Mouse (Mus musculus): Measurements from ENCODE around the gene Gnai1. TPM values are rescaled to one million over a fixed set of nuclear protein-coding genes. Genes with fewer than 3 reads are reported as not detected.
A peak's percentile ranks its signal among the peaks of the same experiment; 100 is the strongest.
"Not testable (repeated sequence)": the region's sequence is repeated elsewhere in the genome, so short reads cannot be mapped to it uniquely, and the experiment has no call there.

The Gnai1 gene
- 41.2 TPM in 2 replicates for polyA plus RNA-seq (2015; fragmentation: Nextera tagmentation; extraction: Ambion mirVana)

DNA sequence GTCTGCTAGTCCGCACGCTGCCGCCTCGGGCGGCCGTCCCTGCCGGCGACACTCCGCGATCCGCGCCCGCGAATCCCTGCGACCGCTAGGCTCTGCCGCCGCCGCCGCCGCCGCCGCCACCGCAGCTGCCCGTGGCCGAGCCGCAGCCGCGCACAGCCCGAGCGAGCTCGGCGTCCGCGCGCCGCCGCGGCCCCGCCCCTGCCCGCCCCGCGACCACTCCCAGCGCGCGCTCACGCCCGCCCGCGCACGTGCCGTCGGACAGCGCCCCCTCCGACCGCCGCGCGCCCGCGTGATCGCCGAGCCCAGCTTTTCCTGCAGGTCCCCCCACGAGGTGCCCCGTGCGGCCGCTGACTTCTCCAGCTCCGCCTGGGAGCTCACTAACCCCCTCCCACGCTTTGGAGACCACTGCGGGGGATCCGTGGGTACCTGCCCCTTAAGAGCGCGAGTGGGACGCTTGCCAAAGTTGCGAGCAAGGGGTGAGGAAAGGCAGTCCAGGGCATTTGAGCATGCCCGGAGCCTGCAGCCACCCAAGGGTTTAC is at the start of gene Gnai1:
Gene Gnai1 (minus strand): TSS at position 75 of the 539 bp plus-strand sequence.
- WGBS, result 1% methylated on average over 65 of the region's 76 CpGs

DNA sequence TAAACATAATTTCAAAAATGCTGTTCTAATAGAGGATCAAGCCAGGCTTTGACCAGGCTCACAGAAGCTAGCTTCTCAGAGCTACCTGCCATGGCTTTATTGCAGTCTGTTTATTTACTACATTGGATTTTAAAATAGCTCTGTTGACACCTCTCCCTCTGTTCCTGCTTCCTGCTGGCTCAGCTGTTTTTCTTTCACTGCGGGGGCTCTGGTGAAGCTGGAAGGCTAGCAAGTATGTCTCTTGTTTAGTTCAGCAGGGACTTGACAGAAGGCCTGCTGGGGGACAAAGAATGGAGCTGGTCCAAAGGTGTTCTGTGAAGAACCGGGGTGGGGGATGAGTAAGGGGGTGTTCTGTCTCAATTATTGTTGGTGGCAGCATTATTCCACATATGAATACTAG is 7.7 kb upstream of the Gnai1 start:
- Histone ChIP-seq H3K4me3 (replicated peaks) (no peak overlapping the region), H3K36me3 (no peaks in the 10 kb centered on the region), H3K27me3 (no peaks in the 10 kb centered on the region), H3K9me3 (no peaks in the 10 kb centered on the region), H3K4me2 (replicated peaks) (no peak overlapping the region), H3K27ac (no peak overlapping the region), H3K4me1 (replicated peaks) (no peaks in the 10 kb centered on the region), H3K9ac (replicated peaks) (no peak overlapping the region)
- 12% methylated on average over 2 of the region's 2 CpGs for WGBS
- ATAC-seq, result no peak

More for the DNA sequence above, at the start of gene Gnai1:
- Histone ChIP-seq H3K4me1 (replicated peaks) (peaks cover 12% of the 10 kb centered on the region), H3K27ac (peak within 1 kb of the TSS; percentile 82), H3K36me3 (no peaks in the 10 kb centered on the region), H3K27me3 (peaks cover 5% of the 10 kb centered on the region; the same call in 1 of the 2 replicates), H3K9me3 (no peaks in the 10 kb centered on the region), H3K4me2 (replicated peaks) (peak within 1 kb of the TSS; percentile 94), H3K9ac (replicated peaks) (peak within 1 kb of the TSS; percentile 88), H3K4me3 (replicated peaks) (peak within 1 kb of the TSS; percentile 78)
- peak; percentile 97 for ATAC-seq

DNA sequence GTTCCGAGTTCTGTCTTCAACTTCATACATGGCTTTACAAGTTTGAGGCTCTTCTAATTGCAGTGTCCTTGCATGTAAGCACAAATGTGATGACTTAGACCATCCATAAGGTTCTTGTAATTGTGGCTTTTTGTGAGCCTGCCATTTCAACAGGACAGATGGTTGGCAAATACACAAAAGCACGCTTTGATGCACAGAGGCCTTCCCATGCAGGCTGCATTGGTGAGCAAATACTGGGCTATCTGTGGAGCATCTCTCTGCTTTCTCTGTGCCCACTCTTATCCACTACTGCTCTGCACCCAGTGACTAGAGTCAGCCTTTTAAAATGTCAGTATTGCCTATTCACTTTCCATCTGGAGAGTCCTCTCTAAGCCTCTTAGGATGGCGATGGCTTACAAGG is 5.3 kb upstream of the Gnai1 start:
- ATAC-seq, result no peak
- 94% methylated on average over 3 of the region's 3 CpGs for WGBS
- no peak overlapping the region for H3K9ac ChIP-seq (replicated peaks)

DNA sequence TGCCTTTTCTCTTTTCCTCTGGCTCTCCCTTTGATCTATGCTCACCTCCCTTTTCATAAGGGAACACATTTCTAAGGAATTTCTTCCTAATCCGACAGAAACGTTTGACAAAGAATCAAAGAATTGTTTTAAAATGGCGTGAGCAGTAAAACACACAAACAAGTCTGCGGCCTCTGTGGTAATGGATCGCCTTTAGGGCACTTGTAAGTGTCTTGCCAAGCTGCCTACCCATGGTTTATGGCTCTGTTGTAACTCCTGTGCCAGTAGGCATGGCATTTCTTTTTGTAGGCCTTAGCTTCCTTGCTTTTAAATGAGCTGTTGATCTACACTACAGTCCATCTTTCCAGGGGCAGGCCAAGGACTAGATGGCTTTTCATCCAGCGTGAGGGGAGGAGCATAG is 801 bp upstream of the Gnai1 start:
- Histone ChIP-seq H3K4me1 (replicated peaks) (peaks cover 12% of the 10 kb centered on the region), H3K9me3 (no peaks in the 10 kb centered on the region), H3K27ac (no peak overlapping the region), H3K36me3 (no peaks in the 10 kb centered on the region), H3K9ac (replicated peaks) (peak overlapping the region; percentile 88; the same call in 1 of the 2 replicates), H3K4me3 (replicated peaks) (peak overlapping the region; percentile 78), H3K27me3 (peaks cover 5% of the 10 kb centered on the region; the same call in 1 of the 2 replicates), H3K4me2 (replicated peaks) (peak overlapping the region; percentile 94)
- ATAC-seq, result no peak
- 26% methylated on average over 6 of the region's 6 CpGs for whole genome bisulfite sequencing

More for the DNA sequence above, 5.3 kb upstream of the Gnai1 start:
- H3K27ac ChIP-seq, result no peak overlapping the region
- H3K9me3 ChIP-seq, result no peaks in the 10 kb centered on the region
- H3K4me3 ChIP-seq (replicated peaks), result no peak overlapping the region
- H3K4me2 ChIP-seq (replicated peaks), result no peak overlapping the region
- H3K27me3 ChIP-seq, result peaks cover 5% of the 10 kb centered on the region; the same call in 1 of the 2 replicates
- no peaks in the 10 kb centered on the region for H3K4me1 ChIP-seq (replicated peaks)
- H3K36me3 ChIP-seq, result no peaks in the 10 kb centered on the region

DNA sequence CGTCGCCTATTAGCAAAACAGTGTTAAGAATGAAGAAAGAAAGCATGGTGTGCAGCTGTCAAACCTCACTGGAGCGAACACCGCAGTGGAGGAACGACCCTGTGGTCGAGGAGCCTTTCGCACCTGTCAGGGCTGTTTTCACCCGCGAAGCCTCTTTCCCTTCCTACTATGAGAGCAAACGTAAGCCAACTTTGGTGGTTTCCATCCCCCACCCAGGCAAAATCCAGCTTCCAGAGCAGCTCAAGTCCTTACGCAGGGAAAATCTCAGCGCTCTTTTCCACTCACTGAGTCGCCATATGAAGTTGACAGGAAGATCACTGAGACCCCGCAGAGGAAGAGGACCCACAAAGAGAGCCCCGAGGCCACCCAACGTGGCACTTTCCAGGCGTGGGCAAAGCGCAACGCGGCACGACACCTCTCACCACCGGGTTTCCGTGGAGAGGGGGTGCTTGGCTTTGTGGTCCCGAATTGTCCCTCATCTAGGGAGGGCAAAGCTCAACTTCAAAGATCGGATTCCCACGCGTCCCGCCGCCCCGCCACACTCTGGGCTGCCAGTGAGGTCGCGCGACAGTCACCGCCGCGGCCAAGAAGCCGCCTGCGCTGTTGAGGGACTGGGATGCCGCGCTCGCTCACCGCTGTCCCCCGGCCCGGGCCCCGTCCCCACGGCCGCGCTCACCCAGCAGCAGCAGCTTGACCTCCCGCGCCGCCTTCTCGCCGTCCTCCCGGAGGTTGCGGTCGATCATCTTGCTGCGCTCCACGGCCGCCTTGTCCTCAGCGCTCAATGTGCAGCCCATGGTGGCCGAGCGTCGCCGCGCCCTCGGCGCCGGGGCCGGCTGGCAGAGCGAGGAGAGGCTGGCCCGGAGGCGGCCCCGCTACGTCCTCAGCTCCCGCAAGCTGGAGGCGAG is 527 bp downstream of the Gnai1 start:
- peaks cover 5% of the 10 kb centered on the region; the same call in 1 of the 2 replicates for H3K27me3 ChIP-seq
- H3K4me1 ChIP-seq (replicated peaks), result peaks cover 12% of the 10 kb centered on the region
- peak; percentile 90 for ATAC-seq
- H3K27ac ChIP-seq, result peak overlapping the region; percentile 82
- no peaks in the 10 kb centered on the region for H3K36me3 ChIP-seq
- H3K4me3 ChIP-seq (replicated peaks), result peak overlapping the region; percentile 78
- H3K9me3 ChIP-seq, result no peaks in the 10 kb centered on the region
- peak overlapping the region; percentile 88 for H3K9ac ChIP-seq (replicated peaks)
- under 1% methylated on average over 76 of the region's 76 CpGs for WGBS
- peak overlapping the region; percentile 94 for H3K4me2 ChIP-seq (replicated peaks)

DNA sequence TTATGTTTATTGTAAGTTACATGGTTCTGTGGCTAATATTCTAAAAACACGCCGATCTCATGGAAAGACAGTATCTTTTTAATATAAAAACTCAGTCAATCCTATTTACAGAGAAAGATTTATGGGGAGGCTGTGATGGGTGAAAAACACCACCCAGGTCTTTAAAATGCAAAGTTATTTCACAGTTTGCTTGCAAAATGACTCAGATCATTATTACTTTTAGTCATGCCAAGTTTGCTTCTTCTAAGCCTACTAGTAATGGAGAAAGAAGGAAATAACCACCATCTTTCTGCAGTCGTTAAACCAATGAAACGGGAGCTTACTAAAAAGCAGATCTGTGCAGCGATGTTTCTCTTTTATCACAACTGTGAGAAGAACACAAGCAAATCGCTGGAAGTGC is 1.4 kb downstream of the Gnai1 start:
- no peak for ATAC-seq
- Histone ChIP-seq H3K36me3 (no peaks in the 10 kb centered on the region), H3K4me2 (replicated peaks) (peak overlapping the region; percentile 94), H3K9me3 (no peaks in the 10 kb centered on the region), H3K4me1 (replicated peaks) (peaks cover 12% of the 10 kb centered on the region), H3K27me3 (peaks cover 5% of the 10 kb centered on the region; the same call in 1 of the 2 replicates), H3K4me3 (replicated peaks) (peak overlapping the region; percentile 78), H3K9ac (replicated peaks) (peak overlapping the region; percentile 88), H3K27ac (no peak overlapping the region)
- 35% methylated on average over 6 of the region's 6 CpGs for WGBS

DNA sequence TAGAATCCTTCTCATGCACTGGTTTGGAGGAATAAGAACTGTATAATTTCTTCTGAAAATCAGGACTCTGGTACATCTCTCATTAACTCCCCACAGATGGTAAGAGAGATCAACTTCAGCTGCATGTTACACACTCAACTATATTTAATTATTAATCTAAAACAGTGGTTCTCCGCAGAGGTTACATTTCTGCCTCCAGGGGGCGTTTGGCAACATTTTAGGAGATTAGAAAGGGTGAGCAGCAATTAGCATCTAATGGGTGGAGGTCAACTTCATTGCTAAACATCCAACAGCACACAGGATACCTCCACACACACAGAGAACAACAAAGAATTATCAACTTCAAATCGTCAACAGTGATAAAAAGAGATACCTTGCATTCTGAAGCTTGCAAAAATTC is 2.0 kb downstream of the Gnai1 start:
- Histone ChIP-seq H3K9ac (replicated peaks) (0 out of 2 replicates have a peak overlapping the region, but pooled peaks have one; percentile 88), H3K4me2 (replicated peaks) (peak overlapping the region; percentile 94), H3K27me3 (peaks cover 5% of the 10 kb centered on the region; the same call in 1 of the 2 replicates), H3K9me3 (no peaks in the 10 kb centered on the region), H3K4me3 (replicated peaks) (peak overlapping the region; percentile 78), H3K27ac (no peak overlapping the region), H3K36me3 (no peaks in the 10 kb centered on the region), H3K4me1 (replicated peaks) (peaks cover 12% of the 10 kb centered on the region)
- WGBS, result 20% methylated on average over 3 of the region's 3 CpGs
- no peak for ATAC-seq

DNA sequence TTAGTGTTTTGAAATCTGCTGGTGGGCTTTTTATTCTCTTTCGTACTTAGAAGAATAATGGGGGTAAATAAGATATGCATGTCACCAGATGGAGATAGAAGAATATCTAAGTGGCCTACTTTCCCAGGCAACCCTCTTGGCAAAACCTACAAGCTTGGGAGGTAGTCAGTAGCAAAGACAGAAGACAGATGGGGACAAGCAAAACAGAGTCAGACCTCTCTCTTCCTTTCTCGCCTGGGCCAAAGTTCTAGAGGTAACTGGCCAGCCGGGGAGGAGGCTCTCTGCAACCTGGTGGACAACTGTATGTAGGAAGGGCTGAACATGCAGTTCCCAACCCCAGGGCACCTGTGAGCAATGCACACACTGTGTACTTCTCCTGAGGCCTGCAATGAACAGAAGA is 12.9 kb downstream of the Gnai1 start:
- 0 out of 2 replicates have a peak, but pooled peaks cover 7% of the 10 kb centered on the region for H3K9me3 ChIP-seq
- no peak overlapping the region for H3K4me3 ChIP-seq (replicated peaks)
- peaks cover 4% of the 10 kb centered on the region; the same call in 1 of the 2 replicates for H3K36me3 ChIP-seq
- H3K9ac ChIP-seq (replicated peaks), result no peak overlapping the region
- H3K27me3 ChIP-seq, result no peaks in the 10 kb centered on the region
- no peak overlapping the region for H3K27ac ChIP-seq
- no peak for ATAC-seq
- H3K4me1 ChIP-seq (replicated peaks), result no peaks in the 10 kb centered on the region
- 95% methylated on average over 3 of the region's 3 CpGs for WGBS
- no peak overlapping the region for H3K4me2 ChIP-seq (replicated peaks)

DNA sequence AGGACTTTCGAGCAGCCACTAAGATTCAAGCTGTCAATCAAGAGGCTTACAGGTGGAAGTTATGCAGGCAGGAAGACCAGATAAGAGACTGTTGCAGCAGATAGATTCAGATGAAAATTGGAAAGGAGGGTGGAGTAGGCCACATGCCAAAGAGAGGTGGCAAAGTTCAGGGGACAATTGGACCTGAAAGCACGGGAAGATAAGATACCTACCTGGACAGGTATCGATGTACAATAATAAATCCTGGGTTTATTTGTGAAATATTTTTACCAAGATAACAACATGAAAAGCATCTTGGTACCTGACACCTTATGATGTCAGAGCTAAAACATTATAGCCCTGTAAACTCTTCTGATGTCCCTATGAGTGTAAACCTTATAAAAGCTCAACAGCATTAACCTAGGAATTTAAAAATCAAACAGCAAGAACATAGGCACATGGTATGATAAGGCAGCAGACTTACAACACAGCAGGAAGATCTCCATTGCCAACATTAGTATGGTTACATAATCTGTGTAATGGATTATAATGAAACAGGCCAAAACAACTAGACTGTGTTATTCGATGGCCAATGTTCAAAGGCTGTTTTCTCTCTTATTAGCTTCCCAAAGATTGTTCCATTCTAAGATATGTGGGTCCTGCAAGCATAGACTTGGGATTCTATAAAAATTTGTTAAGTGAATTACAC is 16.6 kb downstream of the Gnai1 start:
- 91% methylated on average over 4 of the region's 4 CpGs for WGBS
- no peak overlapping the region for H3K4me2 ChIP-seq (replicated peaks)
- H3K27me3 ChIP-seq, result no peaks in the 10 kb centered on the region
- H3K9ac ChIP-seq (replicated peaks), result no peak overlapping the region
- H3K4me3 ChIP-seq (replicated peaks), result no peak overlapping the region
- no peak for ATAC-seq
- no peaks in the 10 kb centered on the region for H3K4me1 ChIP-seq (replicated peaks)
- H3K36me3 ChIP-seq, result peaks cover 4% of the 10 kb centered on the region; the same call in 1 of the 2 replicates
- 0 out of 2 replicates have a peak, but pooled peaks cover 7% of the 10 kb centered on the region for H3K9me3 ChIP-seq
- no peak overlapping the region for H3K27ac ChIP-seq

DNA sequence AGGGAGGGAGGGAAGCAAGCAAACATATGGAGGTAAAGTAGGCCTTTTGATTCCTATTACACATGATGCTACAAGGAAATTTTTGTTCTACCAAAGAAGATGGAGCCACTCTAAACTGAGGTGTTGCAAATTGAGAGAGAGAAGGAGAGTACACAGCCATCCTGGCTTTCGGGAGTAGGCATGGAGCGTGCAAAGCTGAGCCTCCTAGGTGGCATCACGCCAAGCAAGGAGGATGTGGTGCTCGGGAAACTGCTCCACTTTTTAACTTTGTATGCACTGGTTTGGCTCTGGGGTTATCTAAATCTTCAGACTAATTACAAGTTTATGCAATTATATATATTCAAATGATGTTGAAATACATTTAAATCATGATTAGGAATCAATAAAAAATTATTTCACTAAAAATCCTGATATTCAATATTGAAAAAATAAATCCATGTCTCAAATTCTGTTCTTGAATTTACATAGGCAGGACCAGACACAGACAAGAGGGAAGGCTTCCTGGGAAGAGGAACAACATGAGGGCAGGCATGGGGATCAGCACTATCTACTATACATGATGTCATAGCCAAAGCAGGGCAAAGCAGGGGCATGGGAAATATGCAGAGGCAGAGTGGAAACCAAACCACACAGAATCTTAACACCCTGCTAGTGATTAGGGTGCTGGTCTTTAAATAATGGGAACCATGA is 17.2 kb downstream of the Gnai1 start:
- no peaks in the 10 kb centered on the region for H3K4me1 ChIP-seq (replicated peaks)
- no peak overlapping the region for H3K4me2 ChIP-seq (replicated peaks)
- peaks cover 4% of the 10 kb centered on the region; the same call in 1 of the 2 replicates for H3K36me3 ChIP-seq
- H3K9ac ChIP-seq (replicated peaks), result no peak overlapping the region
- ATAC-seq, result 0 out of 2 replicates have a peak, but pooled peaks have one; percentile 37
- 0 out of 2 replicates have a peak, but pooled peaks cover 7% of the 10 kb centered on the region for H3K9me3 ChIP-seq
- 80% methylated on average over 4 of the region's 4 CpGs for WGBS
- H3K4me3 ChIP-seq (replicated peaks), result no peak overlapping the region
- H3K27me3 ChIP-seq, result no peaks in the 10 kb centered on the region
- no peak overlapping the region for H3K27ac ChIP-seq

DNA sequence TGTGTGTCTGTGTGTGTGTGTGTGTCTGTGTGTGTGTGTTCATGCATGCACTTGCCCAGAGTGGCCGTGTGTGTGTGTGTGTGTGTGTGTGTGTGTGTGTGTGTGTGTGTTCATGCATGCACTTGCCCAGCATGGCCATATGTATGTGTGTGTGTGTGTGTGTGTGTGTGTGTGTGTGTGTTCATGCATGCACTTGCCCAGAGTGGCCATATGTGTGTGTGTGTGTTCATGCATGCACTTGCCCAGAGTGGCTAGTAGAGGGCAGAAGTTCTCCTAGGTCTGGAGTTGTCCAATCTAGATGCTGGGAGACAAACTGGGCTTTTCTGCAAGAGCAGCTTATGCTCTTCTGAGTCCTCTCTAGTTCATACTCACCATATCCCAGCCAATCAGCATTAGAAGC is 18.3 kb downstream of the Gnai1 start:
- H3K27ac ChIP-seq; H3K9ac ChIP-seq (replicated peaks); H3K36me3 ChIP-seq; H3K4me1 ChIP-seq (replicated peaks); H3K4me3 ChIP-seq (replicated peaks); H3K4me2 ChIP-seq (replicated peaks); H3K27me3 ChIP-seq; H3K9me3 ChIP-seq: not testable (repeated sequence)
- peak; percentile 45; the same call in 1 of the 2 replicates for ATAC-seq
- 88% methylated on average over 1 of the region's 1 CpGs for WGBS
